Mouse (Mus musculus): ENCODE measurements around the gene Klra4. TPM values are rescaled to one million over a fixed set of nuclear protein-coding genes. Genes with fewer than 3 reads are reported as not detected.

The Klra4 gene
- polyA plus RNA-seq, 1 experiment from 2014 or later, result not detected

Other genes with a start within 250 kb of the Klra4 start
- gene Gm17631, start 204.6 kb downstream of the Klra4 start, polyA plus RNA-seq (2014; fragmentation: Nextera tagmentation; extraction: Ambion mirVana), result not detected in 2 replicates
- not detected in 2 replicates for gene Klra17, start 190.6 kb downstream of the Klra4 start, polyA plus RNA-seq (2014; fragmentation: Nextera tagmentation; extraction: Ambion mirVana)
- not detected in 2 replicates for gene Klra5, start 149.6 kb downstream of the Klra4 start, polyA plus RNA-seq (2014; fragmentation: Nextera tagmentation; extraction: Ambion mirVana)
- gene Klra6, start 40.3 kb downstream of the Klra4 start, polyA plus RNA-seq (2014; fragmentation: Nextera tagmentation; extraction: Ambion mirVana), result not detected in 2 replicates
- not detected in 2 replicates for gene Klra8, start 62.6 kb upstream of the Klra4 start, polyA plus RNA-seq (2014; fragmentation: Nextera tagmentation; extraction: Ambion mirVana)
- not detected in 2 replicates for gene Klra9, start 125.8 kb upstream of the Klra4 start, polyA plus RNA-seq (2014; fragmentation: Nextera tagmentation; extraction: Ambion mirVana)
- gene Klra7, start 166.1 kb upstream of the Klra4 start, polyA plus RNA-seq (2014; fragmentation: Nextera tagmentation; extraction: Ambion mirVana), result not detected in 2 replicates
- not detected in 2 replicates for gene Klra10, start 214.7 kb upstream of the Klra4 start, polyA plus RNA-seq (2014; fragmentation: Nextera tagmentation; extraction: Ambion mirVana)

Measured in heart, embryonic 14.5 days (tissue).